Mouse (Mus musculus): ENCODE data around the gene Igsf3.

DNA sequence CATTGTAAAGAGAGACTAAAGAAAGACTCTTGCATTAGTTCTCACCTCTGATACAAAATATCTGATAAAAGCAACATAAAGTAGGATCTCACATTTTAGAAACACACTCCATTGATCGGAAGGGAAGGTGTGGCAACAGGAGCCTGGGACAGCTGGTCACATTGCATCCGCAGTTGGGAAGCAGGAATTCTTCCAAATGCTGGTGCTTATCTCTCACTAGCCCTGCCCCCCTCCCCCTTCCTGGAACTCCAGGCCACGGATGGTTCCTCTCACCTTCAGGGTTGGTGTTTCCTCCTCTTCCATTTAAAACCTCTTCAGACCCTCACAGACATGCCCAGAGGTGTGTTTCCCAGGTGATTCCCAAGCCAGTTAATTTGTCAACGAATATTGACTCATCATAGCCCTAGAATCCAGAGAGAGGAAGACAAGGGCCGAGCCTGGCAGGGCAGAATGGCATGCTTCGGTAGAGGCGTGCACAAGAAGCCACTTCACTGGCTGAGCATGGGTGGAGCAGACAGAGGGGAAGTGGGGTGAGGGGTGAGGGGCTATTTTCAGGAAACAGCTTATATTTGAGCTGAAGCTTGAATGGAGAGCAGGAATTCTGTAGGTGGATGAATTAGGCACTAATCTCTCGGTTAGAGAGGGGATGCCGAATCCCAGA, 28.3 kb upstream of the Igsf3 start:
- no peak for TF ChIP-seq POLR2A (IDR thresholded peaks at IDR 0.05; ENCODE audit: low read depth, low read length)
- no peak for TF ChIP-seq CTCF (conservative IDR thresholded peaks at IDR 0.05; ENCODE audit: insufficient read depth, insufficient read length, low read depth, low read length)
